Mouse (Mus musculus): ENCODE measurements around the gene Palld. TPM values are rescaled to one million over a fixed set of nuclear protein-coding genes. Genes with fewer than 3 reads are reported as not detected.

Palld gene
- total and polyA plus RNA-seq, 3 experiments, result 0.87 to 7.1 (median 2.6) TPM

DNA sequence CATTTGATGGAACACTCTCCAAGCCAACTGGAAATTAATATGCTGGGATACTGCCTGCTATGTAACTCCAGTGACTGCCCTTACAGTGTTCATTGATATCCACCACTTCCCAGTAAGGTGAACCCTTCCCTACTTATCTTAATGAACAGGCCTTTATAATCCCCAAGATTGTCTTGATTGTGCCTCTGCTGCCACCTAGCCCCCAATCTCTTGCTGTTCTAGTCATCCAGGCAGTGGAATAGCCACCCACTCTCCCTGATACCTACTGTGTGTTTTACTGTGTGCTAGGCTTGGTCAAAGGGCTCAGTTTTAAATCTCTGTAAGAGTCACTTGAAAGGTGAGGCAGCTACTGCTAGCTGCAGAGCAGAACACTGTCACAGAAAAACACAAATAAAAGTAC lies 216.2 kb downstream of the Palld start:
- peak; percentile 7 for DNase-seq (ENCODE audit: extremely low read depth)
- Histone ChIP-seq H3K9ac (ENCODE audit: insufficient read depth, low read depth) (no peak overlapping the region), H3K9me3 (replicated peaks; ENCODE audit: low read length) (no peaks in the 10 kb centered on the region), H3K27me3 (replicated peaks) (no peaks in the 10 kb centered on the region), H3K4me2 (ENCODE audit: insufficient read depth, low read depth, poor library complexity, severe bottlenecking) (peak overlapping the region; percentile 10; the same call in 1 of the 2 replicates), H3K27ac (ENCODE audit: insufficient read depth, low read depth) (no peak overlapping the region), H3K4me3 (replicated peaks in 1 of 3; ENCODE audit: low read depth in 2 of 3, low read length in 2 of 3, poor library complexity in 1 of 3) (no peak overlapping the region), H3K4me1 (ENCODE audit: control insufficient read depth in 1 of 2, insufficient read depth in 2 of 2) (no peaks in the 10 kb centered on the region), H3K79me2 (replicated peaks; ENCODE audit: control insufficient read depth, extremely low read depth, insufficient read depth, poor library complexity, severe bottlenecking) (no peaks in the 10 kb centered on the region), H3K36me3 (replicated peaks in 1 of 2; ENCODE audit: control insufficient read depth in 1 of 2, insufficient read depth in 1 of 2, low read length in 1 of 2) (no peaks in the 10 kb centered on the region)
- peak in 1 of 2 experiments; percentile 80; a peak in 2 of 4 replicates for TF ChIP-seq CTCF (conservative IDR thresholded peaks at IDR 0.05 in 1 of 2, IDR thresholded peaks at IDR 0.05 in 1 of 2; ENCODE audit: low read depth in 2 of 2, low read length in 2 of 2)
- no peak for TF ChIP-seq UBTF (IDR thresholded peaks at IDR 0.05; ENCODE audit: low read depth, low read length)
- peak; percentile 44 for TF ChIP-seq ZC3H11A (IDR thresholded peaks at IDR 0.05; ENCODE audit: low read depth, low read length)
- no peak for TF ChIP-seq MAX (IDR thresholded peaks at IDR 0.05; ENCODE audit: low read length)
- no peak for TF ChIP-seq MYC (IDR thresholded peaks at IDR 0.05; ENCODE audit: low read depth, low read length)
- TF ChIP-seq NELFE (IDR thresholded peaks at IDR 0.05; ENCODE audit: low read depth, low read length), result no peak
- no peak for TF ChIP-seq CHD2 (IDR thresholded peaks at IDR 0.05; ENCODE audit: low read length)
- peak; percentile 79 for TF ChIP-seq RAD21 (IDR thresholded peaks at IDR 0.05; ENCODE audit: low read depth, low read length)
- TF ChIP-seq ZKSCAN1 (IDR thresholded peaks at IDR 0.05; ENCODE audit: borderline replicate concordance, low read depth, low read length), result peak; percentile 67
- TF ChIP-seq SMC3 (IDR thresholded peaks at IDR 0.05; ENCODE audit: low read depth, low read length), result peak; percentile 72
- in situ Hi-C loops (cut with MboI; ENCODE audit: low pct_ligation_motif_present, low pct_unique_long_range_greater_than_20kb, low sequenced_read_pairs) (no loop called here), dilution Hi-C loops (cut with MboI; ENCODE audit: extremely low pct_ligation_motif_present, extremely low pct_unique_long_range_greater_than_20kb, low sequenced_read_pairs) (no loop called here)

DNA sequence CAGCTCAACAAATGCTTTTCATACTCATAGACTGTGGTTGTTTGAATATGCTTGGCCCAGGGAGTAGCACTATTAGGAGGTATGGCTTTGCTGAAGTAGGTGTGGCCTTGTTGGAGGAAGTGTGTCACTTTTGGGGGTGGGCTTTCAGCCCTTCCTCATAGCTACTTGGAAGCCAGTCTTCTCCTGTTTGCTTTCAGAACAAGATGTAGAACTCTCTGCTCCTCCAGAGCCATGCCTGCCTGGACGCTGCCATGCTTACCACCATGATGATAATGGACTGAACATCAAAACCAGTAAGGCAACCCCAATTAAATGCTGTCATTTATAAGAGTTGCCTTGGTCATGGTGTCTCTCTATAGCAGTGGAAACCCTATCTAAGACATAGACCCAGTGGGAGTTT lies 217.2 kb downstream of the Palld start:
- Histone ChIP-seq H3K79me2 (replicated peaks; ENCODE audit: control insufficient read depth, extremely low read depth, insufficient read depth, poor library complexity, severe bottlenecking) (no peaks in the 10 kb centered on the region), H3K4me2 (ENCODE audit: insufficient read depth, low read depth, poor library complexity, severe bottlenecking) (peak overlapping the region; percentile 75), H3K36me3 (replicated peaks in 1 of 2; ENCODE audit: control insufficient read depth in 1 of 2, insufficient read depth in 1 of 2, low read length in 1 of 2) (no peaks in the 10 kb centered on the region), H3K9me3 (replicated peaks; ENCODE audit: low read length) (no peaks in the 10 kb centered on the region), H3K27me3 (replicated peaks) (no peaks in the 10 kb centered on the region), H3K27ac (ENCODE audit: insufficient read depth, low read depth) (no peak overlapping the region), H3K4me3 (replicated peaks in 1 of 3; ENCODE audit: low read depth in 2 of 3, low read length in 2 of 3, poor library complexity in 1 of 3) (peak overlapping the region in 1 of 3 experiments; percentile 37), H3K4me1 (ENCODE audit: control insufficient read depth in 1 of 2, insufficient read depth in 2 of 2) (no peaks in the 10 kb centered on the region), H3K9ac (ENCODE audit: insufficient read depth, low read depth) (peak overlapping the region; percentile 36; the same call in 1 of the 2 replicates)
- dilution Hi-C loops (cut with MboI; ENCODE audit: extremely low pct_ligation_motif_present, extremely low pct_unique_long_range_greater_than_20kb, low sequenced_read_pairs) (no loop called here), in situ Hi-C loops (cut with MboI; ENCODE audit: low pct_ligation_motif_present, low pct_unique_long_range_greater_than_20kb, low sequenced_read_pairs) (no loop called here)
- peak; percentile 9 for DNase-seq (ENCODE audit: extremely low read depth)
- TF ChIP-seq BHLHE40 (IDR thresholded peaks at IDR 0.05; ENCODE audit: low read depth, low read length) (no peak), POLR2A (IDR thresholded peaks at IDR 0.05; ENCODE audit: low read depth, low read length) (peak; percentile 56; the same call in 1 of the 2 replicates), TBP (conservative IDR thresholded peaks at IDR 0.05; ENCODE audit: low read depth, low read length) (peak; percentile 64; the same call in 1 of the 2 replicates), KAT2A (IDR thresholded peaks at IDR 0.05; ENCODE audit: insufficient replicate concordance, low read length) (no peak), ELF1 (IDR thresholded peaks at IDR 0.05; ENCODE audit: low read depth, low read length) (peak; percentile 27; the same call in 1 of the 2 replicates), MYC (IDR thresholded peaks at IDR 0.05; ENCODE audit: low read depth, low read length) (no peak), SMC3 (IDR thresholded peaks at IDR 0.05; ENCODE audit: low read depth, low read length) (no peak), EP300 (IDR thresholded peaks at IDR 0.05; ENCODE audit: low read length) (no peak), MAFK (IDR thresholded peaks at IDR 0.05; ENCODE audit: insufficient replicate concordance, low read length) (no peak), ZNF384 (IDR thresholded peaks at IDR 0.05; ENCODE audit: low read depth, low read length) (no peak), ZC3H11A (IDR thresholded peaks at IDR 0.05; ENCODE audit: low read depth, low read length) (no peak), MAZ (IDR thresholded peaks at IDR 0.05; ENCODE audit: low read depth, low read length) (no peak), USF2 (conservative IDR thresholded peaks at IDR 0.05; ENCODE audit: low read depth, low read length) (no peak), CHD2 (IDR thresholded peaks at IDR 0.05; ENCODE audit: low read length) (no peak), TCF12 (IDR thresholded peaks at IDR 0.05; ENCODE audit: low read depth, low read length) (no peak), HCFC1 (IDR thresholded peaks at IDR 0.05; ENCODE audit: low read depth, low read length) (no peak), USF1 (IDR thresholded peaks at IDR 0.05; ENCODE audit: low read depth, low read length) (no peak), ZMIZ1 (IDR thresholded peaks at IDR 0.05; ENCODE audit: low read depth, low read length) (no peak), IRF4 (IDR thresholded peaks at IDR 0.05; ENCODE audit: low read depth, low read length) (no peak)
